Mouse (Mus musculus) splenic B cell, adult 2 months (primary cell): Measurements from ENCODE around the gene Osbp2.

Source experiments
- DNase-seq: peaks from one replicate; pipeline ENCODE4 v3.0.0-alpha.2; 2011; ENCODE audit warnings: low read depth, low spot score
- H3K27me3 ChIP-seq: 2 replicates; pipeline ENCODE4 v1.6.1; 2012; ENCODE audit warnings: mild to moderate bottlenecking, low read length, moderate library complexity, mixed read lengths; ENCODE audit not compliant: control insufficient read depth, poor library complexity, insufficient read depth, severe bottlenecking
- H3K36me3 ChIP-seq: 2 replicates; pipeline ENCODE4 v1.6.1; 2012; ENCODE audit warnings: mild to moderate bottlenecking, low read length, moderate library complexity, mixed read lengths; ENCODE audit not compliant: control insufficient read depth, poor library complexity, insufficient read depth, severe bottlenecking

The Osbp2 gene

DNA sequence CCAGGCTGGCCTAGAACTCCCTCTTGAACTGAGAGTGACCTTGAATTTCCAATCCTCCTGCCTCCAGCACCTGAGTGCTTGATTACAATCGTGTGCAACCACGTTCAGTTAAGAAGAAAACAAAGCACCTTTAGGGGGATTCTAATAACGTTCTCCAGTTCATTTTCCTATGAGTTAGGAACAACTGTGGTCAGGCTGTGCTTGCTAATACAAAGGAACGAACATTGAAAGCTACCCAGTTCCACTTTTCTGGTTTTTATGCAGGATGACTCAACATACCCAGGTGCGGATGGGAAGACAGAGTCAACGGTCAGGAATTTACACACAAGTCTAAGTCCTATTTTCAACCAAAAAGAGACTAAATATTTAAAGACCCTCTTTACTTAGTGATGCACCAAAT, 30.3 kb upstream of the Osbp2 start:
- DNase-seq = no peak
- Histone ChIP-seq H3K36me3 (no peaks in the 10 kb centered on the region), H3K27me3 (no peaks in the 10 kb centered on the region)

DNA sequence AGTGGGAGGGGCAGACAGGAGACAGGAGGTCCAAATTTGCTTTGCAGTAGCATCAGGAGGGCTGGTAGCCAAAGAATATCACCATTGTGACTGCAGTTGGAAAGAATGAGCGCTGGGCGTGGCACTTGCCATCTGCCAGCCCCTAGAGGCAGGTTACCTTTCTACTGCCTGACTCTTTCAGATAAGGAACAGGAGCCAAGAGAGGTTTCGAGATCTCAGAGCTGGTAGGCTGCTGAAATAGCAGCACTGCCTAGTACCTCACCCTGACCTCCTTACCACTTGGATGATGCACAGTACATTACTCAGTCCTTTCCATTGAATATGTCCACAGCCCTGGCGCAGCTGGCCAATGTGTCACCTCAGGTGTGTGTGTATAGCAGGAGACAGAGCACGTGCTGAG, 23.6 kb upstream of the Osbp2 start:
- Histone ChIP-seq H3K27me3 (no peaks in the 10 kb centered on the region), H3K36me3 (no peaks in the 10 kb centered on the region)
- no peak for DNase-seq

DNA sequence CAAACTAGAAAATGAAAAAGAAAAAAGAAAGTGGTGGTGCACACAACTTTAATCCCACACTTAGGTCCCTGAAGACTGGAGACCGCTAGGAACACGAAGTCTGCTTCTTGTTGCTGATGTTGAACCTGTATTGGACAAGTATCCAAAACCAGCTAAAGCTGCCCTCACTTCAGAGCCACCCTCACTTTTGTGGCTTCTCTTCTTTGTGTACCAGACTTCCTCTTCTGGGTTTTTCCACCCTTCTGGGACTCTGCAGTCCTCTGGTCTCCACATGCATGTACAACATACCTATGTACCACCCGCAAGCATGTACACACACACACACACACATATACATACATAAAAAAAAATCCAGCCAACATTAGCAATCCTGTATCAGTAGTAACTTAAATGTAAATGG, 20.0 kb upstream of the Osbp2 start:
- Histone ChIP-seq H3K27me3 (no peaks in the 10 kb centered on the region), H3K36me3 (no peaks in the 10 kb centered on the region)
- DNase-seq = no peak

DNA sequence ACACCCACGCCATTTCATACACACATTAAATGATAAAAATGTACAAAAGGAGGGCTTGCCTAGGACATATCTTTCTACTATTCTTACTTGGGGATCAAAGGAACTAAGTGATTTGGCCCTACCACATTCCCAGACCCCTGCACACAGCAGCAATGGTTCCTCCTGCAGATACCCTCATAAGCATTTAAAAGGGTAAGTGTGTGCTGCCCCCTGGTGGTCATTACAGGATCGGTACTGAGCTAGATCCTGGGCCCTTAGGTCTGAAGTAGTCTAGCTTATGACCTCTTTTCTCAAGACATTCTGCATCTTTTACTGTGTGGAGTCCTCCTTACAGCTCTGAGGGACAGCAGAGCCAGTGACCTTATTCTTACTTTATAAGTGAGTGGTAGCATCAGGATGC, 16.1 kb upstream of the Osbp2 start:
- DNase-seq = peak; percentile 84
- no peaks in the 10 kb centered on the region for H3K36me3 ChIP-seq
- no peaks in the 10 kb centered on the region for H3K27me3 ChIP-seq

DNA sequence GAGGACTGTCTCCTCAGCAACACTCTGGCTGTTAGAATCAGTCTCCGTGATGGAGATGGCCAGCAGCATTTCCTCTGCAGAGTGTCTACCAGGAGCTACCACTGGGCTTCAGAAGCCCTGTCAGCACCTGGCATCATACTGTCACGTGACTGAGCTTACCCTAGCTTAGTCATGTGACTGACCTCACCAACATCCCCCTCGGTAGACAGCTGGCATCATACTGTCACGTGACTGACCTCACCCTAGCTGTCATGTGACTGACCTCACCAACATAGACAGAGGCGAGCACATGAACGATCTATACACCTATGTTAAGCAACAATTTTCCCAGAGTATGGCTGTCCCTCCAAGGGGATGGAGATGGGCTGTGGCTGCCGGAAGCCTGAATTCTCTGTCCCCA, 15.0 kb upstream of the Osbp2 start:
- peak; percentile 34 for DNase-seq
- no peaks in the 10 kb centered on the region for H3K27me3 ChIP-seq
- no peaks in the 10 kb centered on the region for H3K36me3 ChIP-seq

DNA sequence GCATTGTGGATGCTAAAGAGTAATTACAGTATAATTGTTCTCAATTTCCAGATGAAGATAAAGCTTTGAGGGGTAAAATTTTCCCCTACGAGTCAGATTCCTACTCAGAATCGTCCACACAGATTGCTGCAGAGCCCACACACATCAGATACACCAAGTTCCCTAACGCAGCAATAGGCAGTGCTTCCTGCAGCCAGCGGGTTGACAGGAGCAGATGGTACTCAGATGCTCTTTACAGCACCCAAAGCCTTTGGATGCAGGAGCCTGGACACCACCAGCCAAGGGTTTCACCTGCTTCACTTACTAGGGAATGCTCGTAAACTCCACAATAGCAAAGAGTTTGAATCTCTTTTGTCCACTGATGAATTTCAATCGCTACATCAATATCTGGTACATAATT, 12.7 kb upstream of the Osbp2 start:
- H3K27me3 ChIP-seq = no peaks in the 10 kb centered on the region
- no peaks in the 10 kb centered on the region for H3K36me3 ChIP-seq
- DNase-seq = no peak

DNA sequence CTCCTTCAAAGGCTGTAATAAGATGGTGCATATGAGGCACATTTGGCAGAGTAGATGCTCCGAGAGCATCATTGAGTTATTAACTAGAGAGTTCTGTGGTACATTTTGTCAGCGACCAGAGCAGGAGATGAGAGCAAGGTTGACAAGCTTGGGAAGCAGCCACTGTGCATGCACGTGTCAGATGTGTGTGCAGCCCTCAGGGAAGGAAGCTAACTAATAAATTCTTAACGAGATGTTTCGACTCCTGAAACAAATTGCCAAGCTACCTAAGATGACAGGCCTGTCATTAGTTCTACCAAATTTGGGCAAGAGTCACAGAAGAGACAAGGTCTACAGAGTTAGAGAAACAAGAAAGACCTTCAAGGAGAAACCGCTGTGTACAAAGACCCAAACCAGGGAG, 640 bp upstream of the Osbp2 start:
- DNase-seq = no peak

DNA sequence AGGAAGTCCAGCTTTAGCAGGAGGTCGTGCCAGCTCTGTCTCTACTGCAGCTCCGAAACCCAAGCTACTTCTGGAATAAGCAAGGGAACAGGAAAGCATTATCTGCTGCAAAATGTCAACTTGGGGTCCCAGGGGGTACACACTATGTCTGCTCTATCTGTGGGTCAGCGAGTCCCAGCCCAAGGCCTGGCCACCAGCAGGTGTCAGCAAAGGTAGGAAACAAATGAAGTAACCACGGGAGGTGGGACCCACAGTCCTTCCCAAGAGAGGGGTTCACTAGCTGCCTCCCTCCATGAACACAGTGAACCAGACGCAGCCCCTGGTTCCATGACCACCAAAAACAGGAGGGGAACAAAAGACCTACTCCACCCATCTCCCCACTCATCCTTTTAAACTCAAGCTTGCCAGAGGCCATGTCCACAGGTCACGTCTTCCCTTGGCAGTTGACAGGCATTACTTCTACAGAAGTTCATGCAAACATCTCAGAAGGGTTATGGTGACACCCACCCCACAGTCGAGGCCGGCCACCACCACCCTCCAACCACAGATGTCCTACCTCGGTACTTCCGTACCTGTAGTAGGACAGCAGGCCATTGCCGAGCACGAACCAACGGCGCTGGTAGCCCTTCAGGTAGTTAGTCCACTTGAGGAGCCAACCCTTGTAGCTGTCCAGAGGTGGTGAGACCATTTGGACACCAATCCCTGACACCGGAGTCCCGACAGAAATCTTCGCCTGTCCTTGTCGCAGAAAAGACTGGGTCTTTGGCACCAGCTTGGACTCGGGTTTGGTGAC, 846 bp downstream of the Osbp2 start:
- Histone ChIP-seq H3K36me3 (no peaks in the 10 kb centered on the region), H3K27me3 (0 out of 2 replicates have a peak, but pooled peaks cover 2% of the 10 kb centered on the region)
- DNase-seq = no peak

More for the DNA sequence above, 640 bp upstream of the Osbp2 start:
- Histone ChIP-seq H3K27me3 (0 out of 2 replicates have a peak, but pooled peaks cover 2% of the 10 kb centered on the region), H3K36me3 (no peaks in the 10 kb centered on the region)

DNA sequence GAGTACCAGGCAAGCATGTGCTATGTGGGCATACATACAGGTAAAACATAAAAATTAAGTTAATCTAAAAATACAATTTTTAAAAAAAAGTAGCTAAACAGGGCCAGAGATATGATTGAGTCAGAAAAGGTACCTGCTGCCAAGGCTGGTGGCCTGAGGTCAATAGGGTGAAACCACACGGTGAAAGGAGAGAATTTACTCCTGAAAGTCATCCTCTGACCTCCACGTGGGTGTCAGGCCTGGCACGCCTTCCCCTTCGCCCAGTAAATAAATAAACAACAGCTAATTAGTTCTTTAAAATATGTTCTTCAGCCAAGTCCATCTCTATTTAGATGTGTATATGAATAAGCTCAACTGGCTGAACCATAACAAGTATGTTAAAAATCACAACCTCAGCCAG, 3.3 kb downstream of the Osbp2 start:
- no peaks in the 10 kb centered on the region for H3K36me3 ChIP-seq
- DNase-seq = no peak
- 0 out of 2 replicates have a peak, but pooled peaks cover 2% of the 10 kb centered on the region for H3K27me3 ChIP-seq

DNA sequence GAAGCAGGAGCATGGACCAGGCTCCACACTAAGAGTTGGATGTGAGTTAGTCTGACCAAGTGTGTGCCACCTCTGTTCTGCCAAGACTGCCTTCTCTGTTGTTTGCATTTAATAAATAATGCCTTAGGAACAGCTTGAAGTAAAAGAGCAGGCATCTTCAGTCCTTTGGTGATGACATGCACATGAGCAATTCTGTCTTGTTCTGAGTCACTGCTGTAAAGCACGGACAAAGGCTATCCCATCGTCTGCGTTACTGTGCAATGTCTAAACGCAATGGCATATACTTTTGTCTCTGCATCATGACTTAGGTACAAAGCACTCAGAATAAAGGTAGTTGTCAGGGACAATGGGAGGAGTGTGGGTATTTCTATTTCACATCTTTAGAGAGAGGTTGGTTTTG, 3.9 kb downstream of the Osbp2 start:
- DNase-seq = no peak
- 0 out of 2 replicates have a peak, but pooled peaks cover 2% of the 10 kb centered on the region for H3K27me3 ChIP-seq
- no peaks in the 10 kb centered on the region for H3K36me3 ChIP-seq

DNA sequence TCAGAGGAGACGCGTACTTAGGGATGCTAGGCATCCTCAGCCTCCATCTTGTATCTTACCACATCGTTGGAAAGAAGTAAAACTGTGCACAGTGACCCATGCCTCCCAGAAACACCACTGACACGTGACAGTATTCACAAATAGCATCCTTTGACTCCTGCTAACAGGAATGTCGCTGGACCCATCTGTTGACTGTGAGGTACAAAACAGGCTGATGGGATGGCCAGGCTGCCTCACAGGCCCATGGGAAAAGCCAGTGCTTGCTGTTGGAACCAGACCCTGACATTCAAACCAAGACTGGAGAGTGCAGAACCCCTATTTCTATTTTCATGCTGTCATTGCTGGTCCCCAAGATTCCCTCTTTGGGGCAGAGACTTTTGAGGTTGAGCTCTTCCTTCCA, 5.8 kb downstream of the Osbp2 start:
- no peaks in the 10 kb centered on the region for H3K36me3 ChIP-seq
- no peak for DNase-seq
- no peaks in the 10 kb centered on the region for H3K27me3 ChIP-seq

DNA sequence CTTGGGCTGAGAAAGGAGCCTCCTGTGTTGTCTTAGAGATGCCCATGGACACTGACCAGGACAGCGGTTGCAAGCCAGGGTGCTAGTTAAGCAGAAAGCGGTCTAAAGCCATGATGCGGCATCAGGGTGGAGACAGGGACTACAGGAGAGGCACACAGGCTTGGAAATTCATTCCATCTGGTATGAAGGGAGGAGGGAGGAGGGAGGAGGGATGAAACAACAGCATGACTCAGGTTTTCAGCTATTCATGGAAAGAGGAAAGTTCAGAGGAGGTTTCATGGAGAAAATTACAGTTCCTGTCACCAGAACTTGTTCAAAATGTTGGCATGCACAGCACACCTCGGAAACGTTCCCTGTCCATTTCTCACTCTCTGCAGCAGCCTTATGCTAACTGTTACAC, 7.9 kb downstream of the Osbp2 start:
- DNase-seq = no peak
- Histone ChIP-seq H3K27me3 (no peaks in the 10 kb centered on the region), H3K36me3 (no peaks in the 10 kb centered on the region)

DNA sequence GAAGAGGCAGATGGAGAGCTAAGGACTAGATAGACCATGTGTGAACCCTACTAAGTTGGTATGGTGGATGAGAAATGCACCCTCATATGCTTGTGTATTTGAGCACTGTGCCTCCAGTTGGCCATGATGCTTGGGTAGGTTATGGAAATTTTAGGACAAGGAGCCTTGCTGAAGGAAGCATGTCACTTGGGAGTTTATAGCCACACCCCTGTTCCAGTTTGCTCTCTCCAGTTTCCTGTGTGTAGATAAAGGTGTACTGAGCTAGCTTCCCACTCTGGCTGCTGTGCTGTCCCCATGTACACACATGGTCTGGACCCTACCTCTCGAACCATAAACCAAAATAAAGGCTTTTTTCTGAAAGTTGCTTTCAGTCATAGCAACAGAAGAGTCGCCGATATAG, 9.5 kb downstream of the Osbp2 start:
- H3K36me3 ChIP-seq = no peaks in the 10 kb centered on the region
- H3K27me3 ChIP-seq = no peaks in the 10 kb centered on the region
- DNase-seq = no peak

DNA sequence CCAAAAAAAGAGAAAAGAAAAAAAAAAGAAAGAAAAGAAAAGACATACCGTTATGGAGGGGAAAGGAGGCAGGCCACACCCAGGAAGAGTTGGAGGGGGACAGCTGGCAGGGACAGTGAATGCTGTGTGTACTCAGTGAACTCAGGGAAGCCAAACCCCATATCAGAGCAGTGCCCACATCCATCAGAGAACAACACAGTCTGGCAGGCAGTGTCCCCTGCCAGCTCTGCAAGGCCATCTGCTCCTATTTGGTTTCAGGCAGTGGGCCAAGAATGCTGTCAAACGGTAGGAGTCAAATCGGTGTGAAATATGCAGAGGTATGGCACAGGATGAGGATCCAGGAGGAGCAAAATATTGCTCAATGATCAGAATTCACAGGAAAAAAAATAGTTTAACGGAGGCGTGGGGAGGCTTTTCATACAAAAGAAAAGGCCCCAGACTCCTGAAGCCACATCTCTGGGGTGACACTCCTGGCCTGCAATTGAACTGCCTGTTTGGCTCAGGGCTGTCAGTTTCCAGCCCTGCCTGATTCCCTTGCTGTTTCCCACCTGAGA, 10.1 kb downstream of the Osbp2 start:
- DNase-seq = no peak
- no peaks in the 10 kb centered on the region for H3K27me3 ChIP-seq
- no peaks in the 10 kb centered on the region for H3K36me3 ChIP-seq

DNA sequence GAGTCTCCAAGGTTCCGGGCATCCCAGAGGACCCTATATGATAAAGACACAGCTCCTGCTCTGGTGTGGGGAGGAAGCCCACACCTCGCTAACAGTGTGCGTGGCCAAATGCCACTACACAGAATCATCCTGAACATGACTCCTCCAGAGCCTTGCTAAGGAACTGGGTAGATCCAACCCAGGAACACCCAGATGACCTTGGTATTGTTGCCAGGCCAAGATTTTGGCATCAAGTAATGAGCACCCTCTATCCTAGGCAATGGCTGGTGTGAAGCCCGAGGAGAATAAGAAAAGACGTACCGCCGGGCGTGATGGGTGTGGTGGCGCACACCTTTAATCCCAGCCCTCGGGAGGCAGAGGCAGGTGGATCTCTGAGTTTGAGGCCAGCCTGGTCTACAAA, 10.7 kb downstream of the Osbp2 start:
- DNase-seq = no peak
- no peaks in the 10 kb centered on the region for H3K27me3 ChIP-seq
- no peaks in the 10 kb centered on the region for H3K36me3 ChIP-seq

DNA sequence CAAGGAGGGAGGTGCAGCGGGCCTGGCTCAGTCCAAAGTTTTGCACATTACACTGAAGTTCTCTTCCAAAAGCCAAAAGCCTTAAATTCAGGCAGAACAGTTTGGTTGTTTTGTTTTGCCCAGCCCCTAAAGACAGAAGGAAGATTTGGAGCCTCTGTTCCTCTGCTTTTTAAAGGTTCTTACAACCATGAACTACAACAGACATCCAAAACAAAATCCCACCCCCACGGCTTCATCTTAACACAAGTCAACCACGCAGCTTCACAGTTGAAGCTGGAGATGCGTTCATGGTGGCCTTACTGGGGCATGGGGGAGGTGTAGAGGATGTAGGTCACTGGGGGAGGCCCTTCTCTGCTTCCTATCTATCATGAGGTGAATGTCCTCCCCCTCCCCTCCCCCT, 11.8 kb downstream of the Osbp2 start:
- DNase-seq = no peak
- Histone ChIP-seq H3K27me3 (no peaks in the 10 kb centered on the region), H3K36me3 (no peaks in the 10 kb centered on the region)
